Mouse (Mus musculus) heart, postnatal 4 days (tissue): ENCODE measurements around the gene E330034G19Rik. TPM values are rescaled to one million over a fixed set of nuclear protein-coding genes. Genes with fewer than 3 reads are reported as not detected.
A peak's percentile ranks its signal among the peaks of the same experiment; 100 is the strongest.
"Not testable (repeated sequence)": the region's sequence is repeated elsewhere in the genome, so short reads cannot be mapped to it uniquely, and the experiment has no call there.

Experiments used
- DNase-seq: peaks from one replicate; pipeline ENCODE4 v3.0.0; 2021
- total RNA-seq, 2 experiments: library from RNA; stranded (reverse); gene quantifications; 2 replicates each; pipeline ENCODE4 v1.2.3; 2021

E330034G19Rik gene
- not detected for total RNA-seq

- no peak for DNase-seq
Observed at GRCm38 (mm10) chr14:24292914-24293313, at the start of gene E330034G19Rik. Gene E330034G19Rik (plus strand): TSS chr14:24293214.

DNA sequence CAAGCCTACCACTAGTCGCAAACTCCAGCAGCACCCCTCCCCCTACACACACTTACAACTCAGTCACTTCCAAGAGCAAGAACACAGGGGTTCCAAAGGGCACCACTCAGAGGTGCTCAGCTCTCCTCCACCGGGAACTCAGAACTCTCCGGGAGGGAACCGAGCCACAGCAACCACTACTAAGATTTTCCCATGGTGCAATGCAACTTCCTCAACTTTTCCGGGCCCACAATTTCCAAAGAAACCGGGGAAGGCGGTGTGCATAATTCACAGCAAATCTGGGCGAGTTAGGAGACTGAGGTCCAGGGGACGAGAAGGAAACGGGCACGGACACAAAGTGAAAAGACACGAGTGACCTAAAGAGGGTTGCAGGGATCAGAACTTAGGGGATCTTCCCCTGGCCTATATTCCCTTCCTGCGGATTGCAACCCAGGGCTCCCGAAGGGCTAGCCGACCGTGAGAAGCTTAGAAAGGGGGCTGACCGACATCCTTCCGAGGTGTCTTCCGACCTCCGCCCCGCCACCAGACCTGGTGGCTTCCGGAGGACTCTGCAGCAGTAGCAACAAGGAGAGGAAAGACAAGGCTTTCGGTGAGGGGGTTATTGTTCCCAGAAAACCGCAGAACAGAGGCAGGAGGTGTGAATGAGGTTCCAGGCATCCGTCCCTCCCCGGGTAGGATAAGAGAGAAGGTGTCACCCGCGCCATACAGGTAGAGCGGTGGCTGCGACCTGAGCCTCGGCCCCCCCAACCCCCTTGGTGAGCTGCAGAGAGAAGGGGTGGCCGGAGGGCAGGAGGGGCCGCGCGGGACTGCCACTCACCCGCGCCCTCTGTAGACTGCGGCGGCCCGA, 48.5 kb upstream of the E330034G19Rik start:
- peak; percentile 18 for DNase-seq

DNA sequence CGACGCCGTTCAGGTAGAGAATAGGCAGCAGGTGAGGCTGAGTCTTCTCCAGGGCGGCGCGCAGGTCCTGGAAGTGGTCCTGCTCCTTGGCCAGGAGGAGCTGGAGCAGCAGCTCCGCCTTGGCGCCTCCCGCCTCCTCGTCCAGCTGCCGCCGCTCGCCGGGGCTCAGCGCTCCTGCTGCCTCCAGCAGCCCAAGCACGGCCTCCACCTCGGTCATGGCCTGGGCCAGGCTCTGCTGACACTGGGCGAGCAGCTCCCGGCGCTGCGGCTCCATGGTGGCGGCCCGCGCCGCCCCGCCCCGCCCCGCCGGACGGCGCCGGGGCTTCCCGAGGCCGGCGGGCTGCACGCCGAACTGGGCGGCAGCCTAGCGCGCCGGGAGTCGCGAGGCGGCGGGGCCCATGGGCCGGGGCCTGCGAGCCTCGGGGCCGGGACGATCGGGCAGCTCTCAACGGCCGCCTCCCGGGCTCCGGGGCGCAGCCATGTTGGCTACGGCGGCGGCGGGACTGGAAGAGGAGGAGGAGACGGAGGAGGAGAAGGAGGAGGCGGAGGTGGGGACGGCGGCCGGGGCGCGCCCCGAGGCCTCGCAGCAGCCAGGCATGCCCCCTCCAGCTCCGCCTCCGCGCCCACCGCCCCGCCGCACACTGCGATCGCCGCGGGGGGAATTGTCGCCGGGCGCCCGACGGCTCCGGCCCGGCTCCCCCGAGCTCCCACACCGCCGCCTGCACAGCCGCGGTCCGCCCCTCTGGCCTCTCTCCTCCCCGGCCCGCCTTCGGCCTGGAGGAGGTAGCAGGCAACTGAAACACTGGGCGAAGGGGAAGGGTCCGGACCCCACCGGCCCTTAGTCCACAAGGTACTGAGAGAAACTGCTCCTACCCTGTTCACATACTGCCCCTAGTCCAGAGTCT, 47.6 kb upstream of the E330034G19Rik start, which contains the start of gene Dlg5:
Dlg5 (minus strand) TSS at position 744 of the 905 bp plus-strand sequence.
- peak; percentile 69 for DNase-seq

- no peak for DNase-seq
Observed at GRCm38 (mm10) chr14:24249926-24250325, 43.1 kb upstream of the E330034G19Rik start.

DNA sequence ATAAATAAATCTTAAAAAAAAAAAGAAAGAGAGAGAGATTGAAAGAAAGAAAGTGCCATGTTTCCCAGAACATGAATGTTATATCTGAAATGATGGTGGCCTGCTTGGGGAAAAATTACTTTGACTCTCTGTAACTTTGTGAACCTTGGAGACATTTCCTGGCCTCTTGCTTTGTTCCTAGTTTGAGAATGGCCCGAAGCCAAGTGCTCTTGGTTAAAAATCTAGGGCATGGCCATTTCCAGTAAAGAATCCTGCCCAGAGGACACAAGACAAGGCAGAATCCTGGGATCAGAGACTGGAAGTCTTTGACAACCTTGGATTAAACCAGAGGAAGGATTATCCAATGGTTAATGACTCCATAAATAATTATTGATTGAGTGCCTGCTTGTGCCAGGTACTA, 41.7 kb upstream of the E330034G19Rik start:
- no peak for DNase-seq

GRCm38 (mm10) chr14:24253611-24254202, 39.3 kb upstream of the E330034G19Rik start:
- peak; percentile 40 for DNase-seq

GRCm38 (mm10) chr14:24255956-24256355, 37.1 kb upstream of the E330034G19Rik start:
- no peak for DNase-seq

- DNase-seq, result no peak
Observed at GRCm38 (mm10) chr14:24260391-24260790, 32.6 kb upstream of the E330034G19Rik start.

DNA sequence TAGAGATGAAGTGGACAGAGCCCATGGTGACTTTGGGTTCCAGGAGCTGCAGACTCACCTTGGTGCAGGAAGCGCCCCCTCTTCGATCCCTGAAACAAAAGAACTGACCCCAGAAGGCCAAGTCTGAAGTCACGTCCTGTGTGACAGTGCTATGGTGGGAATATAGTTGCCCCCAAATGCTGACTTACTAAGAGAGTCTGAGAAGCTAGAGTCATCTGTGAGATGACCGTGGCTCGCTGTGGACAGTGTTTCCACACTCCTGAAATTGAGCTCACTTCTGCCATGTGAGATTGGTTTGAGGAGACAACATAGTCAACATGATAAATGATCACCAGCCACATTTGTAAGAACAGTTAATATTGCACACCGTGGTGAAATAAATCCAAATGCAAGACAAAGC, 30.6 kb upstream of the E330034G19Rik start:
- no peak for DNase-seq

GRCm38 (mm10) chr14:24262915-24263314, 30.1 kb upstream of the E330034G19Rik start:
- no peak for DNase-seq

DNA sequence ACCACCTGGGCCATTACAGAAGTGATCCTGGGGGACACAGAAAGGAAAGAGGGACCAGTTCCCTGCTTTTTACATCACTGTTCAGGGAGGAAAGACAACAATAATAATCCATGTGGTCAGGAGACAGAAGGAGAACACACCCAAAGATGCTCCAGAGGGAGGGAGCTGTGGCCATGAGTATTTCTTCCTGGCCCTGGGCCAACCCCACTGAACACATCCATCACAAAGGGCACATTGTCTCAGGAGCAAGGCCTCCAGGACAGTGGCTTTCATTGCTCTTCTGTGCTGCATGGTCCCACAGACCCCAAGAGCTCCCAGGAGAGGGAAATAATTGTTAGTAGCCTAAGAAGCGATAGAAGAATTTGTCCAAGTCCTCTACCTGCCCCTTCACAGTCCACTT, 23.4 kb upstream of the E330034G19Rik start:
- DNase-seq, result no peak

DNA sequence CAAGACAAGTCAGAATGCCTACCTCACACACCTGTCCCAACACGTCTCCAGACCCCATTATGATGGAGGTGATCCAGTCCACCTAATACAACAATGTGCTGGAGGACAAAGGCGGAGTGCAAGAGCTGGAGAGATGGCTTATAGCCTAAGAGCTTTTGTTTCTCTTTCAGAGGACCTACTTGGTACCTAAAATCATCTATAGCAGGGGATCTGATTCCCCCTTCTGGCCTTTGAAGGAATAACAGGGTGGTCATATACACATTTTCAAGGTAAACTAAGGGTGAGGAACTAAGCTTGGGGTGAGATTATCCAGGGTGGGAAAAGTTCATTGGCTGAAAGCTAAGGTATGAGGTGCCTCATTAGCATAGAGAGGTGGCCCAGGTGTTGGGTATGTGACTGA, 19.4 kb upstream of the E330034G19Rik start:
- peak; percentile 33 for DNase-seq

DNA sequence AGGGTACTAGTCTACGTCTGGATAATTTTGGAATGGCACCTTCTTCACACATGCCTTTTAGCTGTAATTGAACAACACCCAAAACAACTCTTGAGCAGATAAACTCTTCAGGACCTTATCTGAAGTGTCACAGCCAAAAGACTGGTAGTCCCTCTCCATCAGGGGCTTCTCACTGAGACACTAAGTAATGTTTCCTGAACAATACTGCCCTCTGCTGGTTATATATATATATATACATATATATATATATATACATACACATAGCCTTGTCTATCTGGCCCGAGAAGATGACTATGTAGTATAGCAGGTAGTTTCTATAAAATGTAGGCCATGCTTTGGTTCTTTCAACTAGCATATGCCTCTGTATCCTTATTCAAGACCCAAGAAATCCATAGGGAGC, 17.5 kb upstream of the E330034G19Rik start:
- DNase-seq, result no peak

DNA sequence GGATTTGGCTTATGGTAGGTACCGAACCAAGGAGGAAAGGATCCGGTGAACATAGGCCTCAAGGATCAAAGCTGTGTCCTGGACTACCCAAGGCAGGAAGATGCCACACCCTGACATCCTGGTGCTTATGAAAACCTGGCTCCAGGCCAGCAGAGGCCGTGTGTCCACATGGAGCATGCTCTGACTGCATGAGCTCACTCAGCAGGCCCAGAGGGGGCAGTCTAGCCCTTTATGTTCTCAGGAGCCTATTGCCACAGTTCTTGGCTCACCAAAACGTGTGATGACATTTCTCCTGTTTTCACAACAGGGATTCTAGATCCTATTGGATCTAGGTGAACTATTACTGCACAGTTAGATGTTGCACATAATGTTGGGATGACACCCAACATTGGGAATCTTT, 11.7 kb upstream of the E330034G19Rik start:
- DNase-seq, result peak; percentile 6

DNA sequence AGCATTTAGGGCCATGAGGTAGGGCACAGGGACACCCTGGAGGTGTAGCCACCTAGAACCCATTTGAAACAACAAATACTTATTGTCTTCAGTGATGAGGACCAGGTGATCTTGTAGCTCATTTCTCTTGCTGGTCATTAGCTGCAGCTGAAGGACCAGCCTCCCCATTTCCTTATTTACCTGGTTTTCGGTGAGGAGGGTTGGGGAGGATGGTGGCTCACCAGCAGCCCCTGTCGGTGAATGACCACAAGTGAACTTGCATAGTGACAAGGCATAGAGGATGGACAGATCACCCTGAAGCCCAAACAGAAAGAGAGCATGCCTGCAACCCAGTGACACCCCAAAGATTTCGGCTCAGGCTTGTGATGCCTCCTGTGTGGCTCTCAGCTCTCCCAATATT, 10.7 kb upstream of the E330034G19Rik start:
- DNase-seq, result no peak

DNA sequence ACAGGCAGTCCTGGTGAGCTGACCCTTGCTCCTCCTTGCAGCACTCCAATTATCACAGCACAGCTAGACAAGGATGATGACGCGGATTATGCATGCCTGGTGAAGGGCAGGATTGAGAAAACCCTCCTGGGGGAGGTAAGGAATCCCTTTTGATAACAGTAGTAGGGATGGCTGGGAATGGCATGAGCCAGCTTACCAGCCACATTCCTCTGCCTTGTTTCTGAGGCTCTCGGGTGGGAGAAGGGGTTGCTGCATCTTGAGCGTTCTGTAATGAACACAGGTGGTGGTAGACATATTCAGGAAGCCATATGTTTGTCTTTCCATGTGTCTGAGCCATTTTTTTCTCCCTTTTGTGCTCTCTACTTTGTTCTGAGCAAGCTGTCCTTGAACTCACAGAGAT, 6.9 kb upstream of the E330034G19Rik start:
- no peak for DNase-seq

DNA sequence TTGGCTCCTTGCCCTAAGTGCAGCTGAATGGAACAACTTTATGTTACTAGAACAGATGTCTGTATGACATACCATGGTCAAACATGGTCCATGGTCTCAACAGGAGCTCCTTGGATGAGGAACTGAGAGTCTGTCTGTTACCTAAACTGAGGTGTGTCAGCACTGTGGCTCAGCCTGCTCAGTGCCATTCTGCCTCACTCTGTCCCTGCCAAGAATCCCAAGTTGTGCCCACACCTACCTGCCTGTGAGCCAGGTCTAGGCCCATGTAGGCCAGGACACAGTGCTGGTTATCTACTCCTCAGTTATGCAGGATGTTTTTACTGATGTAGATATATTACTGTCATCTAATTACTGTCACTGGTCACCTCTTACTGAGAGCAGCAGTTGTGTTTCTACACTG, 2.3 kb upstream of the E330034G19Rik start:
- DNase-seq, result no peak

DNA sequence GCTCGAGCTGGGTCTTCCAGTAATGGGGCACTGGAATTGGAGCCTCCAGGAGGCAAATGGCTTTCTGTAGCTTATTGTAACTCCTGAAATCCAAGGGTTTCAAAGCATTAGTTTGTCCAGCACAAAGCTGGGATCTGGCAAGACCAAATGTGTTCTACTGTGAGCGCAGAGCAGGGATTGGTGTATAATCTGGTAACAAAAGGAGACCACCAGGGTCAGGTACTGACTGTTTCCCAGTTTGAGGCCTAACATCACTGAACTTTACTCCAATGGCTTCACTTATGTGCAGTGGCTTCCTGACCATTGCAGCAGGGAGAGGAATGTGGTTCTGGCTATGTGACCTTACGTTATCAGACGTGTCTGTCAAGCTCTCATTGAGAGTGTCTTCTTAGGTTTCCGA, 617 bp downstream of the E330034G19Rik start:
- no peak for DNase-seq

- not testable (repeated sequence) for DNase-seq
Observed at GRCm38 (mm10) chr14:24302126-24302525, 9.1 kb downstream of the E330034G19Rik start.

DNA sequence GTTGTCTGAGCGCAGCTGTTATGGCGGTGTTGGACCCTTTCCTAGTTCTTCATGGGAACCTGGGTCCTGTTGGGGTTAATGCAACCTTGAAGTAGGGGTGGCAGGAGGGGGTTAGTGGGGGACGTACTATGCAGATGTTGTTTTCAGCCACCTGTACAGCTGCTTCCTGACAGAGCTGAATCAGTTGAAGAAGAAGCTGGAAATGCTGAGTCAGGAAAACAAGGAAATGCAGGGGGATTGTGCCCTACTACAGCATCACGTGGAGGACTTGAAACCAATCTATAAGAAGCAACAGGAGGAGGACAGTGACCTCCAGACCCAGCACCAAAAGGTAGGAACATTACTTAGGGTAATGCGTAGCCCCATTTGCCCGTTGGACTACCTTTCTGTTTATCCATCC, 13.7 kb downstream of the E330034G19Rik start:
- no peak for DNase-seq

DNA sequence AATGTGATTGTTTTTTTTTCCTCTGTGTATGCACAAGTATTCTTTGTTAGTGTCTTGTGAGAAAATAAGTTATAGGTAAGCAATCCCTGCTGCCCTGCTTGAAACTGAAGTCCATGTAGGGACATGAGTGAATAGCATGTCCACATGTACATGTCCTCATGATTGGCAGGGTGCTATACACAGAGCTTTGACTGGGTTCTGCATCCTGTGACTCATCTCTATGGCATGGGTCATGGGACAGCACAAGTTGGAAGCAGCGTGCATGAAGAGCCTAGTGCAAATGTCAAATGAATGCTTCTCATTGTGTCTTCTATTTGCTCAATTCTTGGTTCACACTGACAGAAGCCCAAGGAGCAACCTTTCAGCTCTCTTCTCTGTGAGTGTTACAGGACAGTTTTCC, 14.1 kb downstream of the E330034G19Rik start:
- no peak for DNase-seq

DNA sequence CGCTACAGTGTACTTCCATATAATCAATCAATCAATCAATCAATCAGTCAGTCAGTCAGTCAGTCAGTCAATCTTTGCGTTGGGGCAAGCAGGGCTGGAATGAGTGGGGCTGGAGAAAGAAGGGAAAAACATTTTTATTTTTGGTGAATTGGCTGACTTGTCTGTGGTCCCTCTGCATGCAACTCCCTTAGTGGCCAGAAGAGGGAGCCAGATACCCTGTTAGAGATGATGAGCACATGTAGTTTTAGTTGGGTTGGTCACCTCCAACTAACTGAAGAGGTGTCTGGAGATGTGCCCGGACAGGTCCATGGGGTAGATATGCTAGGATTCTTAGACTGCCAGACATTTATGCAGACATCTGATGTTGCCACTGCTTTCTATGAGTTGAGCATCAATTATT, 18.1 kb downstream of the E330034G19Rik start:
- peak; percentile 73 for DNase-seq

- DNase-seq, result not testable (repeated sequence)
Observed at GRCm38 (mm10) chr14:24347007-24347406, 54.0 kb downstream of the E330034G19Rik start.
